Mouse (Mus musculus) heart, embryonic 15.5 days (tissue): ENCODE measurements at regions not wholly inside any gene's neighbourhood (a gene's known extent, or its start where the extent isn't known, plus 50 kb on each side); places are given as distances from the start of the nearest gene placed in this dataset.

Experiments
- ATAC-seq: fragments of 200-750 bp; cut with Nextera tagmentation; replicated peaks from 2 replicates; pipeline ENCODE4 v1.8.0; 2017; ENCODE audit warnings: low read depth, moderate TSS enrichment; ENCODE audit not compliant: insufficient number of reproducible peaks, insufficient read depth, low FRiP score
- H3K27ac ChIP-seq: fragments of 300-500 bp; sonication (generic); 2 replicates; pipeline ENCODE4 v1.5.1; 2015; ENCODE audit warnings: mild to moderate bottlenecking, inconsistent platforms
- H3K27me3 ChIP-seq: fragments of 300-500 bp; sonication (generic); 2 replicates; pipeline ENCODE4 v1.6.1; 2015; ENCODE audit warnings: inconsistent platforms
- H3K36me3 ChIP-seq: fragments of 300-500 bp; sonication (generic); 2 replicates; pipeline ENCODE4 v1.6.1; 2015; ENCODE audit warnings: mild to moderate bottlenecking, inconsistent platforms
- H3K4me1 ChIP-seq: fragments of 300-500 bp; sonication (generic); replicated peaks from 2 replicates; pipeline ENCODE4 v1.6.1; 2015; ENCODE audit warnings: inconsistent platforms
- H3K4me2 ChIP-seq: fragments of 300-500 bp; sonication (generic); 2 replicates; pipeline ENCODE4 v1.6.1; 2015; ENCODE audit warnings: inconsistent platforms, mild to moderate bottlenecking, moderate library complexity
- H3K4me3 ChIP-seq: fragments of 300-500 bp; sonication (generic); 2 replicates; pipeline ENCODE4 v1.5.1; 2015; ENCODE audit warnings: mild to moderate bottlenecking, inconsistent platforms
- H3K9ac ChIP-seq: fragments of 300-500 bp; sonication (generic); 2 replicates; pipeline ENCODE4 v1.6.1; 2015; ENCODE audit warnings: mild to moderate bottlenecking, inconsistent platforms
- H3K9me3 ChIP-seq: fragments of 300-500 bp; sonication (generic); replicated peaks from 2 replicates; pipeline ENCODE4 v1.6.1; 2016; ENCODE audit warnings: inconsistent platforms
- WGBS: fragments of 180-500 bp; shearing (Covaris S2); methylation state at CpG from one replicate; pipeline ENCODE4 v1.1.7; 2015; ENCODE audit warnings: mixed read lengths; 5-methylcytosine and 5-hydroxymethylcytosine counted together

GRCm38 (mm10) chrX:11655466-11655865 is 327.8 kb downstream of the H2al1j start:
- no peak overlapping the region for H3K4me3 ChIP-seq
- H3K4me2 ChIP-seq = no peak overlapping the region
- ATAC-seq = no peak
- no peaks in the 10 kb centered on the region for H3K9me3 ChIP-seq
- H3K4me1 ChIP-seq = peaks cover 2% of the 10 kb centered on the region; the same call in 1 of the 2 replicates
- no peak overlapping the region for H3K9ac ChIP-seq
- H3K27ac ChIP-seq = no peak overlapping the region
- no peaks in the 10 kb centered on the region for H3K27me3 ChIP-seq
- no peaks in the 10 kb centered on the region for H3K36me3 ChIP-seq
- WGBS = 63% methylated on average over 6 of the region's 6 CpGs

GRCm38 (mm10) chrX:11657606-11658254 is 330.1 kb downstream of the H2al1j start:
- H3K4me1 ChIP-seq = peaks cover 2% of the 10 kb centered on the region; the same call in 1 of the 2 replicates
- 0 out of 2 replicates have a peak, but pooled peaks cover 4% of the 10 kb centered on the region for H3K27me3 ChIP-seq
- H3K9ac ChIP-seq = no peak overlapping the region
- H3K27ac ChIP-seq = no peak overlapping the region
- WGBS = 51% methylated on average over 9 of the region's 9 CpGs
- no peaks in the 10 kb centered on the region for H3K36me3 ChIP-seq
- no peak overlapping the region for H3K4me2 ChIP-seq
- H3K4me3 ChIP-seq = no peak overlapping the region
- ATAC-seq = no peak
- no peaks in the 10 kb centered on the region for H3K9me3 ChIP-seq

- H3K27me3 ChIP-seq = peaks cover 10% of the 10 kb centered on the region; the same call in 1 of the 2 replicates
- H3K36me3 ChIP-seq = no peaks in the 10 kb centered on the region
- ATAC-seq = no peak
- no peaks in the 10 kb centered on the region for H3K9me3 ChIP-seq
- no peak overlapping the region for H3K4me3 ChIP-seq
- no peak overlapping the region for H3K9ac ChIP-seq
- peaks cover 23% of the 10 kb centered on the region for H3K4me1 ChIP-seq
- H3K4me2 ChIP-seq = no peak overlapping the region
- H3K27ac ChIP-seq = no peak overlapping the region
- WGBS = 39% methylated on average over 5 of the region's 6 CpGs
These were observed 335.7 kb downstream of the H2al1j start for GRCm38 (mm10) chrX:11663187-11663829.

- H3K27me3 ChIP-seq = peaks cover 10% of the 10 kb centered on the region; the same call in 1 of the 2 replicates
- H3K9me3 ChIP-seq = no peaks in the 10 kb centered on the region
- H3K36me3 ChIP-seq = no peaks in the 10 kb centered on the region
- H3K4me1 ChIP-seq = peaks cover 23% of the 10 kb centered on the region
- peak overlapping the region; percentile 54 for H3K4me3 ChIP-seq
- peak; percentile 86 for ATAC-seq
- WGBS = 2% methylated on average over 33 of the region's 68 CpGs
- H3K9ac ChIP-seq = peak overlapping the region; percentile 63
- H3K27ac ChIP-seq = peak overlapping the region; percentile 85
- H3K4me2 ChIP-seq = peak overlapping the region; percentile 66
These were observed 336.9 kb downstream of the H2al1j start for GRCm38 (mm10) chrX:11664330-11665061.

GRCm38 (mm10) chrX:11665077-11665974 is 337.7 kb downstream of the H2al1j start:
- H3K27me3 ChIP-seq = peaks cover 10% of the 10 kb centered on the region; the same call in 1 of the 2 replicates
- ATAC-seq = no peak
- peaks cover 23% of the 10 kb centered on the region for H3K4me1 ChIP-seq
- H3K4me2 ChIP-seq = peak overlapping the region; percentile 66
- no peaks in the 10 kb centered on the region for H3K9me3 ChIP-seq
- 16% methylated on average over 30 of the region's 30 CpGs for WGBS
- H3K27ac ChIP-seq = peak overlapping the region; percentile 85
- H3K4me3 ChIP-seq = peak overlapping the region; percentile 54
- H3K36me3 ChIP-seq = no peaks in the 10 kb centered on the region
- H3K9ac ChIP-seq = peak overlapping the region; percentile 63

GRCm38 (mm10) chrX:11666517-11666916 is 338.9 kb downstream of the H2al1j start:
- 11% methylated on average over 9 of the region's 15 CpGs for WGBS
- H3K27me3 ChIP-seq = peaks cover 6% of the 10 kb centered on the region; the same call in 1 of the 2 replicates
- no peak overlapping the region for H3K27ac ChIP-seq
- H3K4me3 ChIP-seq = no peak overlapping the region
- H3K4me1 ChIP-seq = peaks cover 23% of the 10 kb centered on the region
- H3K36me3 ChIP-seq = no peaks in the 10 kb centered on the region
- ATAC-seq = no peak
- H3K4me2 ChIP-seq = no peak overlapping the region
- H3K9me3 ChIP-seq = no peaks in the 10 kb centered on the region
- no peak overlapping the region for H3K9ac ChIP-seq

- 19% methylated on average over 8 of the region's 8 CpGs for WGBS
- Histone ChIP-seq H3K27me3 (no peaks in the 10 kb centered on the region), H3K27ac (no peak overlapping the region), H3K9ac (no peak overlapping the region), H3K4me3 (no peak overlapping the region), H3K36me3 (no peaks in the 10 kb centered on the region), H3K4me2 (no peak overlapping the region), H3K4me1 (no peaks in the 10 kb centered on the region), H3K9me3 (no peaks in the 10 kb centered on the region)
- ATAC-seq = no peak
These were observed 344.2 kb downstream of the H2al1j start for GRCm38 (mm10) chrX:11671805-11672204.

GRCm38 (mm10) chrX:11678086-11678485 is 350.5 kb downstream of the H2al1j start:
- H3K27me3 ChIP-seq = no peaks in the 10 kb centered on the region; the same call in none of the 2 replicates
- WGBS = 42% methylated on average over 2 of the region's 2 CpGs

GRCm38 (mm10) chrX:11681274-11681673 is 353.7 kb downstream of the H2al1j start:
- Histone ChIP-seq H3K4me1 (no peaks in the 10 kb centered on the region), H3K36me3 (no peaks in the 10 kb centered on the region), H3K4me3 (no peak overlapping the region), H3K4me2 (no peak overlapping the region), H3K27me3 (no peaks in the 10 kb centered on the region; the same call in none of the 2 replicates), H3K27ac (no peak overlapping the region), H3K9ac (no peak overlapping the region), H3K9me3 (no peaks in the 10 kb centered on the region)
- ATAC-seq = no peak
- 75% methylated on average over 2 of the region's 2 CpGs for WGBS

More at GRCm38 (mm10) chrX:11678086-11678485, 350.5 kb downstream of the H2al1j start:
- ATAC-seq = no peak
- H3K4me3 ChIP-seq = no peak overlapping the region
- no peaks in the 10 kb centered on the region for H3K36me3 ChIP-seq
- no peaks in the 10 kb centered on the region for H3K4me1 ChIP-seq
- H3K27ac ChIP-seq = no peak overlapping the region
- no peak overlapping the region for H3K9ac ChIP-seq
- H3K4me2 ChIP-seq = no peak overlapping the region
- no peaks in the 10 kb centered on the region for H3K9me3 ChIP-seq

- 63% methylated on average over 18 of the region's 18 CpGs for WGBS
- no peak overlapping the region for H3K4me2 ChIP-seq
These were observed 362.4 kb downstream of the H2al1j start for GRCm38 (mm10) chrX:11689989-11690405.

More at GRCm38 (mm10) chrX:11689989-11690405, 362.4 kb downstream of the H2al1j start:
- Histone ChIP-seq H3K9me3 (no peaks in the 10 kb centered on the region), H3K4me3 (no peak overlapping the region), H3K36me3 (no peaks in the 10 kb centered on the region), H3K27ac (no peak overlapping the region), H3K27me3 (no peaks in the 10 kb centered on the region), H3K9ac (no peak overlapping the region), H3K4me1 (peaks cover 3% of the 10 kb centered on the region)
- no peak for ATAC-seq
